Mouse (Mus musculus) brain, embryonic 14.5 days (tissue): ENCODE measurements around the gene Wrap73.

Source experiments
- CTCF ChIP-seq: fragments of 200-500 bp; IDR thresholded peaks from 2 replicates; pipeline ENCODE4 v1.5.1; 2012; ENCODE audit warnings: inconsistent platforms, mild to moderate bottlenecking, moderate library complexity, borderline replicate concordance; ENCODE audit not compliant: insufficient read depth, insufficient read length; ENCODE audit errors: extremely low read depth
- POLR2A ChIP-seq: fragments of 200-500 bp; IDR thresholded peaks from 2 replicates; pipeline ENCODE4 v1.6.1; 2012; ENCODE audit warnings: mild to moderate bottlenecking, inconsistent platforms, borderline replicate concordance; ENCODE audit not compliant: poor library complexity, insufficient read depth, insufficient read length, severe bottlenecking; ENCODE audit errors: extremely low read depth

GRCm38 (mm10) chr4:154105381-154106001 is 36.7 kb upstream of the Wrap73 start:
- TF ChIP-seq CTCF (peak; percentile 81), POLR2A (no peak)
